Mouse (Mus musculus): ENCODE data around the gene Smim10l2a.

Smim10l2a gene

GRCm38 (mm10) chrX:56374431-56375128, at the start of gene Smim10l2a:
Gene Smim10l2a (plus strand): TSS chrX:56374586.
- peak; percentile 42 for DNase-seq

- DNase-seq, result no peak
These were observed 42.3 kb upstream of the Smim10l2a start for GRCm38 (mm10) chrX:56332046-56332445.

GRCm38 (mm10) chrX:56340305-56340704, 34.1 kb upstream of the Smim10l2a start:
- DNase-seq, result peak; percentile 4

GRCm38 (mm10) chrX:56342921-56343320, 31.5 kb upstream of the Smim10l2a start:
- DNase-seq, result no peak

GRCm38 (mm10) chrX:56346176-56346931, 28.0 kb upstream of the Smim10l2a start, which contains the start of gene Zfp449:
Gene Zfp449 (plus strand): TSS chrX:56346400.
- DNase-seq, result peak; percentile 78

- DNase-seq, result peak; percentile 54
These were observed 27.5 kb upstream of the Smim10l2a start for GRCm38 (mm10) chrX:56346932-56347253.

- no peak for DNase-seq
These were observed 6.5 kb downstream of the Smim10l2a start for GRCm38 (mm10) chrX:56380852-56381251.

GRCm38 (mm10) chrX:56384142-56384541, 9.8 kb downstream of the Smim10l2a start:
- DNase-seq, result no peak

GRCm38 (mm10) chrX:56404646-56405045, 30.3 kb downstream of the Smim10l2a start:
- no peak for DNase-seq

- DNase-seq, result no peak
These were observed 31.1 kb downstream of the Smim10l2a start for GRCm38 (mm10) chrX:56405482-56405881.

- DNase-seq, result no peak
These were observed 31.7 kb downstream of the Smim10l2a start for GRCm38 (mm10) chrX:56406128-56406527.

- no peak for DNase-seq
These were observed 41.9 kb downstream of the Smim10l2a start for GRCm38 (mm10) chrX:56416277-56416676.

GRCm38 (mm10) chrX:56417541-56417940, 43.2 kb downstream of the Smim10l2a start:
- no peak for DNase-seq
